Mouse (Mus musculus) gastrocnemius, postnatal 36 days (tissue): Measurements from ENCODE around the gene Vmn2r22. TPM values are rescaled to one million over a fixed set of nuclear protein-coding genes. Genes with fewer than 3 reads are reported as not detected.
"Not testable (repeated sequence)": the region's sequence is repeated elsewhere in the genome, so short reads cannot be mapped to it uniquely, and the experiment has no call there.

Experiments used
- DNase-seq, 2 experiments: peaks; one replicate each; pipeline ENCODE4 v3.0.0; 2022
- intact Hi-C: fragments of 180-260 bp; cut with DNase I; formaldehyde crosslinking; loops from one replicate; pipeline ENCODE4 v1.15.1; 2025
- long read RNA-seq, 2 experiments: library from polyadenylated mRNA; stranded (forward); transcript quantifications; one replicate each; pipeline ENCODE4 v2.0.0; 2021
- total RNA-seq, 2 experiments: library from RNA; stranded (reverse); gene quantifications; 2 replicates each; pipeline ENCODE4 v1.2.3; 2021

Gene Vmn2r22
- total RNA-seq: not detected
- long read RNA-seq, experiment 1: 0 reads
- long read RNA-seq, experiment 2: 0 reads

DNA sequence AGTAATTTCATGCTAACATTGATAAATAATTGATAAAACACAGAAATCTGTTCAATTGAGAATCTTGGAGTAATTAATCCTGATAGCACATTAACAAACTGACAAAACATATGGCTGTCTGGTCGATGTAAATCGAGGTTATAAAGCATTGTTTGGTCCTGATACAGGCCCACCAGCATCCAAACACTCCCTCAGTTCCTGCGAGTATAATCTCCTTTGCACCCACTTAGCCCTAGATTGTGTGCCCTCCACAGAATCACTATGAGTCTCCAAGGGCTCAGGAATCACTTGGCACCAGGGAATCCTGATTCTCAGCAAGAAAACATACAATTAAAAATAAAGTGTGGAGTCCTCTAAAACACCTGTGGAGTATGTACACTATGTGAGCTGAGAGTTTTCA is at the start of gene Vmn2r22:
Gene Vmn2r22, minus strand, starts transcription at position 101 of the 400 bp plus-strand sequence.
- DNase-seq, intact Hi-C loops: not testable (repeated sequence)

DNA sequence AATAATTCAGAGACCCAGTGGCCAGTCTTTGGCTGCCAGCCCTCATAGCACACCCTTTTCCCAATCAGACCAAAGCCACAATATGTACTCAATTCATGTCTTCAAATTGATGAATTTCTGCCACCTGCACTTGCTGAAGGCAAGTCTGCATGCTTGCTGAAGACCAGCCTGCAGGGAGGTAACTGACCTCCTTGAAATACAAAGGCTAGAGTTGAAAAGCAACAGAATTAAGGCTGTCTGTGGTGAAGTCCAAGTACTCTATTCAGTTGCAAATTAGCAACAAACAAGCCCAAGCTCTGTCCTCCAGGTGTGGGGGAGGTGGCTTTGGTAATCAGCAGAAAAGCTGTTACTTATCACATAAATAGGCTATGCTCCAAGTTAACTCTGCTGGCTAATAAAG is 46.7 kb upstream of the Vmn2r22 start:
- intact Hi-C loops: no loop called here
- no peak for DNase-seq

DNA sequence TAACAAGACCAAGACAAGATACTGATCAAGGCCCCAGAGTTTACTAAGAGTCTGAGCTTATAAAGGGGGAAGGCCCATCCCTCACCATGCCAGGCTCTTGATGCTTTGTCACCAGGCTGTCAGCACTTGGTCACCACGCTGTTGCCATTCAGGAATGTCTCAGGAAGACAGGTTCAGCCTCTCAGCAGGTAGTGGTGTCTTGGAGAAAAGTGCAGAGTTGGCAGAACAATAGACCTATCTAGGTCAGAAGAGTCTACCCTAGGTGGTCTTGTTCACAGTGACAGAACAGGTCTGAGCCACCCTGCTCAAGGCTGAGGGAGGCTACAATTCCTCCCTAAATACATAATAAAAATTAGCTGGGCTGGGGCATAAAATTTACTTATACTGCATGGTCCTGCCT is 46.1 kb upstream of the Vmn2r22 start:
- intact Hi-C loops, DNase-seq: not testable (repeated sequence)

DNA sequence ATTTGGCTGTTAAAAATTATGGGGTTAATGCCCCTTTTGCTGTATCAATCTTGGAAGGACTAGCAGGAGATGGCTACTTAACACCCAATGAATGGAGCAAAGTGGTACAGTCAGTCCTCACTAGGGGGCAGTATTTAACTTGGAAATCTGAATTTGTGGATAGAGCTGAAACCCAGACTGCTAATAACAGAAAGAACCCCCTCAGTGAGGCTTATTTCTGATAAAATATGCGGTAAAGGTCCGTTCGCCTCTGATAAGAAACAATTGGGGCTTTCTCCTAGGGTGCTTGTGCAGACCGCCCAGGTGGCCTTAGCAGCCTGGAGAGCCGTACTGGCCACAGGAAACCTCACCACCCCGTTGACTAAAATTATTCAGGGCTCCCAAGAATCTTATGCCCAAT is 6.5 kb upstream of the Vmn2r22 start:
- no peak for DNase-seq

DNA sequence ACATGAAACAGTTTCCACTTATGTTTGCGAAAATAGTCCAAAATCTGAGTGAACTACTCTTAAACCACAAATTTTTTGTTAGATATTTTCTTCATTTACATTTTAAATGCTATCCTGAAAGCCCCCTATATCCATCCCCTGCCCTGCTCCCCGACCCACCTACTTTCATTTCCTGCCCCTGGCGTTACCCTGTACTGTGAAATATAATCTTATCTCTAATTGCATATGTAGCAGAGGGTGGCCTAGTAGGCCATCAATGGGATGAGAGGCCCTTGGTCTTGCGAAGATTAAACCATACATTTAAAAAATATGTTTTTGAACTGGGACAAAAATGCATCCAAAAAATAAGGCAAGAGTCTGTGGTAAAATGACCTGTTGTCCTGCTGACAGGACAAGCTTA is 11.1 kb downstream of the Vmn2r22 start:
- DNase-seq, intact Hi-C loops: not testable (repeated sequence)

More for the DNA sequence above, 6.5 kb upstream of the Vmn2r22 start:
- intact Hi-C loops: no loop called here

DNA sequence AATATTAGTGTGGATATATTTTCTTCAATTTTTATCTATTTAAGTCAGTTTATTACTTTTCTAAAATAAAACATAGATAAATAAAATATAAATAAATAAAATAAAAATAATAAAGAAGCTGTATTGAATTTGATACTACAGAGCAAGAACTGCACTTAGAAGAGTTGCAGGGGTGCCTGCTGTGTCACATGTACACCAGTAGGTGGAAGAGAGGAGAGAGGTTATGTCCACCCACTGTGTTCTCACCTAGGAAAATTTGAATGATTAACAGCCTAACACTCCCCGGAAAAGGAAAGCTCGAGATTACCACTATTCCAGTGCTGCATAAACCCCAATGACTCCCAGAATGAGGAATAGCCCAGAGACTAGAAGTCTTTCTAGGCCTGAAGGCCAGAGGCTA is 26.7 kb downstream of the Vmn2r22 start:
- DNase-seq, intact Hi-C loops: not testable (repeated sequence)

DNA sequence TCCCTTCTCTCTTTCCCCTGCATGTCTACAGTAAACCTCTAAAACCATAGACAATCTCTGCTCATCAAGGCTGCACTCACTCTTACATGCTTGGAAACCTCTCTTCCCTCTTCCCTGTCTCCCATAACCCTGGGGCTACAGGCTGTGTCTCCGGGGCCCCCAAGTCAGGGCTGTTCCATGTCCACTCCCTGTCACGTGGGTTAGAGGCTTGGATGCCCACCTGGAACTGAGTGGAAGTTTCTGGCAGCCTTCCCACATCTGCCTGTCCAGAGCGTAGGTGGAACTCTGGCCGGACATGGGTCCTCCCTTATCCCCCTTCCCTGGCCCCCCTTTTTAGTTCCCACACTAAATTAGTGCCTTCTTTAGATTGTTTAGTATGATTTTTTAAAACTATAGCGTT is 62.2 kb downstream of the Vmn2r22 start:
- intact Hi-C loops: not testable (repeated sequence)

DNA sequence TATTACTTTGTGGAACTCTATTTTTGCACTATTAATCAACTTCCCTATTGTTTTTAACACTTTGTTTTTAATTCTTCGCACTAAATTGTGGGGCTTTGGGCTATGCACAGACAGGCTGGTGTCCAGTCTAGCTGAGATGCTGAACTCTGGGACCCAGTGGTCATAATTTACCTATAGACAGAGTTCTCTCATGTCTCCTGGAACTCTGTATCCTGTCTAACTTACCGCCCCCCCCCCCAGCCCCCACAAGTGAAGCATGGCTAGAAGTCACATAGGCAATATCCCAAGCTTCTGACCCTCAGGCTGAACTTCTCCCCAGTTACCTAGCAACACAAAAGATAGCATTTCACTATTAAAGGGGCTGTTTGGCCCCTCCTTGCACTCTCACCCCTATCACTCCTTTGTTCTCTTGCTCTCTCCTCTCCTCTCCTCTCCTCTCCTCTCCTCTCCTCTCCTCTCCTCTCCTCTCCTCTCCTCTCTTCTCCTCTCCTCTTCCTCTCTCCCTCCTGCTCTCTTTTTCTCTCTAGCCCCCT is 62.7 kb downstream of the Vmn2r22 start:
- DNase-seq, intact Hi-C loops: not testable (repeated sequence)

More for the DNA sequence above, 62.2 kb downstream of the Vmn2r22 start:
- not testable (repeated sequence) for DNase-seq

DNA sequence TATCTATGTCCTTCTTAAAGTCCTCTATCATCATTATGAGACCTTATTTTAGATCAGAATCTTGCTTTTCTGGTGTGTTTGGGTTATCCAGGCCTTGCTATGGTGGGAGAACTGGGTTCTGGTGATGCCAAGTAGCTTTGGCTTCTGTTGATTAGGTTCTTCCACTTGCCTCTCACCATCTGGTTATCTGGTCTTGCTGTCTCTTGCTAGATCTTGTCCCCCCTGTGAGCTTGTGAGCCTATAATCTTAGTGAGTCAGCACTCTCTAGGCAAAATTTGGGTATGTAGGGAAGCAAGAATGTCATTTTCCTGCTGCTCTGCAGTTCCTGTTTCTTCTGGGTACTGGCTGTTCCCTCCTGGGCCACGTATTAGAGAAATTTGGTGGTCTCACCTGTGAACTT is 66.5 kb downstream of the Vmn2r22 start:
- DNase-seq, intact Hi-C loops: not testable (repeated sequence)

DNA sequence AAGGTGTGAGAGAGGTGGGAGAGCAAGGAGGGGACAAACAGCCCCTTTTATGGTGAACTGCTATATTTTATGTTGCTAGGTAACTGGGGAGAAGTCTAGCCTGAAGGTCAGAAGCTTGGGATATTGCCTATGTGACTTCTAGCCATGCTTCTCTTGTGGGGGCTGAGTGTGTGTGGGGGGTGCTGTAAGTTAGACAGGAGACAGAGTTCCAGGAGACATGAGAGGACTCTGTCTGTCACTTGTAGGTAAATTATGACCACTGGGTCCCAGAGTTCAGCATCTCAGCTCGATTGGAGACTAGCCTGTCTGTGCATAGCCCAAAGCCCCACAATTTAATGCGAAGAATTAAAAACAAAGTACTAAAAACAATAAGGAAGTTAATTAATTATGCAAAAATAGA is 75.8 kb downstream of the Vmn2r22 start:
- intact Hi-C loops, DNase-seq: not testable (repeated sequence)

Other genes with a start within 250 kb of the Vmn2r22 start
- gene Vmn2r20, start 232.6 kb downstream of the Vmn2r22 start, total RNA-seq: not detected
- not detected for gene Vmn2r21, start 117.3 kb downstream of the Vmn2r22 start, total RNA-seq
- gene Vmn2r23, start 51.9 kb upstream of the Vmn2r22 start, total RNA-seq: not detected
- gene Vmn2r24, start 128.2 kb upstream of the Vmn2r22 start, total RNA-seq: not detected
- gene Vmn2r25, start 202.7 kb upstream of the Vmn2r22 start, total RNA-seq: not detected